Mouse (Mus musculus) embryonic facial prominence, embryonic 11.5 days (tissue): ENCODE data around the gene Prkaca. TPM values are rescaled to one million over a fixed set of nuclear protein-coding genes. Genes with fewer than 3 reads are reported as not detected.

Experiments
- ATAC-seq: fragments of 200-750 bp; cut with Nextera tagmentation; replicated peaks from 2 replicates; pipeline ENCODE4 v1.8.0; 2017; ENCODE audit warnings: low read depth; ENCODE audit not compliant: insufficient number of reproducible peaks, low FRiP score, low TSS enrichment
- DNase-seq: peaks from one replicate; pipeline ENCODE4 v3.0.0-alpha.2; 2015; ENCODE audit warnings: low spot score
- H3K27ac ChIP-seq: fragments of 300-500 bp; sonication (generic); replicated peaks from 2 replicates; pipeline ENCODE4 v1.5.1; 2014; ENCODE audit warnings: mild to moderate bottlenecking, low read depth, low read length, control low read depth
- H3K27me3 ChIP-seq: fragments of 300-500 bp; sonication (generic); 2 replicates; pipeline ENCODE4 v1.6.1; 2014; ENCODE audit warnings: mild to moderate bottlenecking, low read length, moderate library complexity, mixed read lengths; ENCODE audit not compliant: control insufficient read depth, insufficient read depth
- H3K36me3 ChIP-seq: fragments of 300-500 bp; sonication (generic); replicated peaks from 2 replicates; pipeline ENCODE4 v1.6.1; 2014; ENCODE audit warnings: low read depth, mild to moderate bottlenecking, low read length, moderate library complexity, mixed read lengths; ENCODE audit not compliant: control insufficient read depth, insufficient read depth
- H3K4me1 ChIP-seq: fragments of 300-500 bp; sonication (generic); 2 replicates; pipeline ENCODE4 v1.6.1; 2014; ENCODE audit warnings: low read length, mixed read lengths; ENCODE audit not compliant: control insufficient read depth, insufficient read depth
- H3K4me2 ChIP-seq: fragments of 300-500 bp; sonication (generic); 2 replicates; pipeline ENCODE4 v1.6.1; 2014; ENCODE audit warnings: low read depth, mild to moderate bottlenecking, control low read depth, low read length, moderate library complexity
- H3K4me3 ChIP-seq: fragments of 300-500 bp; sonication (generic); 2 replicates; pipeline ENCODE4 v1.5.1; 2014; ENCODE audit warnings: low read depth, low read length, control low read depth
- H3K9ac ChIP-seq: fragments of 300-500 bp; sonication (generic); replicated peaks from 2 replicates; pipeline ENCODE4 v1.6.1; 2014; ENCODE audit warnings: mild to moderate bottlenecking, control low read depth, low read length
- H3K9me3 ChIP-seq: fragments of 300-500 bp; sonication (generic); replicated peaks from 2 replicates; pipeline ENCODE4 v1.6.1; 2016; ENCODE audit warnings: mild to moderate bottlenecking, low read length, inconsistent platforms, mixed read lengths; ENCODE audit not compliant: control insufficient read depth
- WGBS: fragments of 180-500 bp; shearing (Covaris S2); extraction: QIAGEN DNeasy Blood & Tissue Kit; methylation state at CpG from one replicate; pipeline ENCODE4 v1.1.7; 2014; 5-methylcytosine and 5-hydroxymethylcytosine counted together
- microRNA counts: library from miRNA; unstranded; fragments of <30 nt; microRNA quantifications from one replicate; lab custom pipeline; 2016
- microRNA-seq: library from miRNA; unstranded; fragments of <30 nt; microRNA quantifications from one replicate; pipeline ENCODE4, GENCODE M21; 2016; ENCODE audit warnings: borderline number of aligned reads
- polyA plus RNA-seq: library from polyadenylated mRNA; unstranded; fragments of >200 nt; fragmentation: Nextera tagmentation; extraction: Ambion mirVana; gene quantifications from 2 replicates; pipeline ENCODE4 v1.2.1, GENCODE M21; 2014

Gene Prkaca
- polyA plus RNA-seq, 1 experiment from 2014 or later = 138 TPM

DNA sequence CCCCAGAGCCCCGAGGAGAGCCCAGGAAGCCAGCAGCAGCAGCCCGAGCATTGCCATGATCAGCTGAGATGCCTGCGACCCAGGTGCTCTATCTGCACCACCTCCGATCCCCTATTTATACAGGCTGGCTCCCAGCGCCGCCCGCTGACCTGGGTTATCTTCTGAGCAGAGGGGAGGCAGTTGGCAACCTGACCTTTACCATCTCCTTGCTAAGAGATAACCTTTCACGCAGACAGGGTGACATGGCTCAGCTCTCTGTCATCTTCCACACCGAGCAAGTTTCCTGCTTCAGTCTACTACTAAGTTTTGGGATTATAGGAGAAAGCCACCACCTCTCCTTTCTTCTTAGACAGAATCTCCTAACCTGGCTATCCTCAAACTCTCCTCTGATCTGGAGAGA, 72.1 kb downstream of the Prkaca start, which contains the start of gene Rln3:
Gene Rln3, minus strand, starts transcription at position 101 of the 400 bp plus-strand sequence.
- Histone ChIP-seq H3K4me2 (peak within 1 kb of the TSS; percentile 13; the same call in 1 of the 2 replicates), H3K27me3 (peaks cover 42% of the 10 kb centered on the region), H3K36me3 (no peaks in the 10 kb centered on the region), H3K9ac (no peak within 1 kb of the TSS), H3K4me3 (no peak within 1 kb of the TSS), H3K27ac (no peak within 1 kb of the TSS), H3K4me1 (peaks cover 3% of the 10 kb centered on the region; the same call in 1 of the 2 replicates), H3K9me3 (no peaks in the 10 kb centered on the region)
- DNase-seq = no peak
- WGBS = 5% methylated on average over 9 of the region's 9 CpGs
- ATAC-seq = no peak

MicroRNA genes within 50 kb of the gene (microRNA counts, 519-probe panel; counts per million panel counts)
- not detected for microRNA mmu-miR-1199 (lab: Ali Mortazavi, UCI)

Small RNA genes lying within 50 kb of the gene (microRNA-seq; reads per million reads assigned to microRNA genes)
- gene Gm44330 = not detected
- gene Gm44450 = not detected
- 1.9 reads per million for gene Mir1199
- 3.3 reads per million for gene Mir8111

Other genes with a start within 250 kb of the Prkaca start
- 19.0 and 22.1 TPM in 2 replicates for gene Adgre5, start 231.7 kb upstream of the Prkaca start, polyA plus RNA-seq
- 18.3 and 20.5 TPM in 2 replicates for gene Adgrl1, start 72.9 kb upstream of the Prkaca start, polyA plus RNA-seq
- gene Gm10644, start 17.8 kb upstream of the Prkaca start, polyA plus RNA-seq = 0.66 and 0.72 TPM in 2 replicates
- gene Asf1b, start 17.5 kb upstream of the Prkaca start, polyA plus RNA-seq = 82.6 and 83.0 TPM in 2 replicates
- gene Samd1, start 24.7 kb downstream of the Prkaca start, polyA plus RNA-seq = 18.2 and 19.3 TPM in 2 replicates
- 0.29 and 0.85 TPM in 2 replicates for gene 1700067K01Rik, start 28.5 kb downstream of the Prkaca start, polyA plus RNA-seq
- gene 2210011C24Rik, start 39.2 kb downstream of the Prkaca start, polyA plus RNA-seq = not detected in 2 replicates
- gene Palm3, start 48.5 kb downstream of the Prkaca start, polyA plus RNA-seq = 1.5 and 3.0 TPM in 2 replicates
- gene Il27ra, start 69.6 kb downstream of the Prkaca start, polyA plus RNA-seq = 0.31 and 0.38 TPM in 2 replicates
- gene Rln3, start 72.0 kb downstream of the Prkaca start, polyA plus RNA-seq = not detected in 2 replicates
- gene Gm10643, start 92.1 kb downstream of the Prkaca start, polyA plus RNA-seq = 1.2 and 2.0 TPM in 2 replicates
- gene Rfx1, start 93.8 kb downstream of the Prkaca start, polyA plus RNA-seq = 7.5 and 8.2 TPM in 2 replicates
- 9.8 and 11.3 TPM in 2 replicates for gene Dcaf15, start 131.8 kb downstream of the Prkaca start, polyA plus RNA-seq
- 0.14 TPM in 1 of 2 replicates, not detected in the other for gene Podnl1, start 153.0 kb downstream of the Prkaca start, polyA plus RNA-seq
- 9.5 and 10.0 TPM in 2 replicates for gene Cc2d1a, start 174.9 kb downstream of the Prkaca start, polyA plus RNA-seq
- gene 4930432K21Rik, start 175.0 kb downstream of the Prkaca start, polyA plus RNA-seq = 0.53 and 0.67 TPM in 2 replicates
- gene Nanos3, start 212.2 kb downstream of the Prkaca start, polyA plus RNA-seq = 3.9 and 4.7 TPM in 2 replicates